Mouse (Mus musculus) kidney, embryonic 15.5 days (tissue): ENCODE measurements around the gene Stambp. TPM values are rescaled to one million over a fixed set of nuclear protein-coding genes. Genes with fewer than 3 reads are reported as not detected.
A peak's percentile ranks its signal among the peaks of the same experiment; 100 is the strongest.

Source experiments
- ATAC-seq: fragments of 200-750 bp; cut with Nextera tagmentation; replicated peaks from 2 replicates; pipeline ENCODE4 v1.8.0; 2017; ENCODE audit warnings: moderate TSS enrichment; ENCODE audit not compliant: low FRiP score
- H3K27ac ChIP-seq: fragments of 300-500 bp; sonication (generic); 2 replicates; pipeline ENCODE4 v1.5.1; 2015; ENCODE audit warnings: mild to moderate bottlenecking, inconsistent platforms
- H3K27me3 ChIP-seq: fragments of 300-500 bp; sonication (generic); 2 replicates; pipeline ENCODE4 v1.6.1; 2015; ENCODE audit warnings: inconsistent platforms
- H3K36me3 ChIP-seq: fragments of 300-500 bp; sonication (generic); 2 replicates; pipeline ENCODE4 v1.6.1; 2015; ENCODE audit warnings: inconsistent platforms
- H3K4me1 ChIP-seq: fragments of 300-500 bp; sonication (generic); 2 replicates; pipeline ENCODE4 v1.6.1; 2015; ENCODE audit warnings: inconsistent platforms
- H3K4me2 ChIP-seq: fragments of 300-500 bp; sonication (generic); 2 replicates; pipeline ENCODE4 v1.6.1; 2015; ENCODE audit warnings: moderate library complexity, mild to moderate bottlenecking, inconsistent platforms
- H3K4me3 ChIP-seq: fragments of 300-500 bp; sonication (generic); replicated peaks from 2 replicates; pipeline ENCODE4 v1.5.1; 2015; ENCODE audit warnings: mild to moderate bottlenecking, inconsistent platforms
- H3K9ac ChIP-seq: fragments of 300-500 bp; sonication (generic); 2 replicates; pipeline ENCODE4 v1.6.1; 2015; ENCODE audit warnings: mild to moderate bottlenecking, inconsistent platforms
- H3K9me3 ChIP-seq: fragments of 300-500 bp; sonication (generic); replicated peaks from 2 replicates; pipeline ENCODE4 v1.6.1; 2016; ENCODE audit warnings: inconsistent platforms
- WGBS: fragments of 180-500 bp; shearing (Covaris S2); methylation state at CpG from one replicate; pipeline ENCODE4 v1.1.7; 2015; ENCODE audit warnings: mixed read lengths; 5-methylcytosine and 5-hydroxymethylcytosine counted together
- polyA plus RNA-seq: library from polyadenylated mRNA; unstranded; fragments of >200 nt; fragmentation: Nextera tagmentation; extraction: Ambion mirVana; gene quantifications from 2 replicates; pipeline ENCODE4 v1.2.1, GENCODE M21; 2015

Gene Stambp
- polyA plus RNA-seq, 1 experiment from 2014 or later, result 25.1 TPM

DNA sequence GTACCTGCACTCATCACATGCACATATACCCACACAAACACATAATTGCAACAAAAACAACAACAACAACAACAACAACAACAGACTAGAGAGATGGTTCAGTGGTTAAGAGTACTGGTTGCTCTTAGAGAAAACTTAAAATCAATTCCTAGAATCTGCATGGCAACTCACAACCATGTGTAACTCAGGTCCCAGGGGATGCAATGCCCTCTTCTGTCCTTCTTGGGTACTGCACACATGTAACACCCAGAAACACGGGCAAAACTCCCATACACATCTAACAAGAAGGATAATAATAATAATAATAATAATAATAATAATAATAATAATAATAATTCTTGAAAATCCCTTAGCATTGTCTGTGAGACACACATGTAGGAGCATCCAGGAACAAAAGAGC is 60.0 kb downstream of the Stambp start:
- Histone ChIP-seq H3K27ac (no peak overlapping the region), H3K9ac (no peak overlapping the region), H3K4me2 (no peak overlapping the region), H3K4me3 (no peak overlapping the region), H3K27me3 (no peaks in the 10 kb centered on the region), H3K9me3 (no peaks in the 10 kb centered on the region), H3K4me1 (0 out of 2 replicates have a peak, but pooled peaks cover under 1% of the 10 kb centered on the region), H3K36me3 (no peaks in the 10 kb centered on the region)
- no peak for ATAC-seq
- 24% methylated on average over 1 of the region's 1 CpGs for WGBS

DNA sequence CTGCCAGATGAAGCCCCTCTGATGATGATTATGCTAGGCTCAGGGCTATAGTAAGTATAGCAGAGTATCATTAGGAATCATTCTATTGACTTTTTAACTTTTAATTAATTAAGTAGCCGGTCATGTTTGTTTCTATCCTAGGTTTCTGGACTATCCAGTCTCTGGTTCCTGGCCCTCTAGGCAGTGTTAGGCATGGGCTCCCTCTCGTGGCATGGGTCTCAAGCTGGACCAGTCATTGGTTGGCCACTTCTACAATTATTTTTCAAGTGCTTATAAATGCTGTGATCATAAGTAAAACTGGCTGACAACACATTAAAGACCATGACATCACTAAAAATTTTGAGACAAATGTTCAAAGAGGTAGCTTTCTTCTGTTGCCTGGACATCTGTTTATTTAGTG is 62.3 kb downstream of the Stambp start:
- WGBS, result 61% methylated on average over 2 of the region's 2 CpGs

DNA sequence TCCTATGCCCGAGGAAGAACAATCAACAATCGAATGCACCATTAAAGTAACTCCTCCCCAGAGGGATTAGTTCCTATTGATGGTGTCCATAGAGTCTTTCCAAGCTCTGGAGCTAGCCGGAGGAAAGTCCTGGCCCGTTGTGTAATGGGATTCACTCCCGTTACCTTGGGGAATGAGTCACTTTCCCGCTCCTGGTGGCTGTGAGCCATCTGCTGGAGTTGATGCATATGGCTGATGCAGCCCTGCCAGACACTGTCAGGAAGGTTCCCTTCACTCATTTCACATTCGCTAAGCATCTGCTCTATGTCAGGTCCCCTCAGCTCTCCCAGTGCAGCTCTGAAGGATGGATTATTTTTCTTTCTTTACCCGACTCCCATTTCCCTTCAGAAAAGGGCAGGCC is 63.1 kb downstream of the Stambp start:
- Histone ChIP-seq H3K27me3 (no peaks in the 10 kb centered on the region), H3K4me1 (peaks cover 17% of the 10 kb centered on the region), H3K9ac (no peak overlapping the region), H3K27ac (no peak overlapping the region), H3K9me3 (no peaks in the 10 kb centered on the region), H3K36me3 (no peaks in the 10 kb centered on the region), H3K4me2 (no peak overlapping the region), H3K4me3 (no peak overlapping the region)
- WGBS, result 41% methylated on average over 8 of the region's 8 CpGs
- ATAC-seq, result no peak

More for the DNA sequence above, 62.3 kb downstream of the Stambp start:
- H3K4me1 ChIP-seq, result peaks cover 15% of the 10 kb centered on the region
- H3K9me3 ChIP-seq, result no peaks in the 10 kb centered on the region
- no peak overlapping the region for H3K9ac ChIP-seq
- H3K4me3 ChIP-seq, result no peak overlapping the region
- H3K27me3 ChIP-seq, result no peaks in the 10 kb centered on the region
- H3K4me2 ChIP-seq, result no peak overlapping the region
- no peaks in the 10 kb centered on the region for H3K36me3 ChIP-seq
- H3K27ac ChIP-seq, result no peak overlapping the region
- ATAC-seq, result no peak

DNA sequence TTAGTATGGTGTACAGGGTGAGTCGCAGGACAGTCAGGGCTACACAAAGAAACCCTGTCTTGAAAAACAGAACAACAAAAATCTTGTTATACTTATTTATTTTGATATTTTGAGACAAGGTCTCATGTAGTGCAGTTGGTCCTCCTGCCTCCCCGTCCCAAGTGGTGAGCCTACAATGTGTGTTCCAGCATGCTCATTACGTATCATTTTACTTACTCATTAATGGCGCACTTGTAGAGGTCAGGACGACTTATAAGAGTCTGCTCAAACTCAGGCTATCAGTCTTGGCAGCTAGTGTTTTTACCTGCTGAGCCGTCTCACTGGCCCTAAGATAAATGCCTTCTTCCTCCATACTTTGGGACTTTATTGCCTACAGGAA is 65.4 kb downstream of the Stambp start:
- peak overlapping the region; percentile 98 for H3K27ac ChIP-seq
- no peaks in the 10 kb centered on the region for H3K36me3 ChIP-seq
- peak overlapping the region; percentile 72 for H3K4me2 ChIP-seq
- peaks cover 23% of the 10 kb centered on the region for H3K4me1 ChIP-seq
- H3K4me3 ChIP-seq, result peak overlapping the region; percentile 71
- peak; percentile 2; the same call in 1 of the 2 replicates for ATAC-seq
- H3K9ac ChIP-seq, result peak overlapping the region; percentile 34; the same call in 1 of the 2 replicates
- H3K27me3 ChIP-seq, result no peaks in the 10 kb centered on the region
- WGBS, result 25% methylated on average over 6 of the region's 6 CpGs
- H3K9me3 ChIP-seq, result no peaks in the 10 kb centered on the region

DNA sequence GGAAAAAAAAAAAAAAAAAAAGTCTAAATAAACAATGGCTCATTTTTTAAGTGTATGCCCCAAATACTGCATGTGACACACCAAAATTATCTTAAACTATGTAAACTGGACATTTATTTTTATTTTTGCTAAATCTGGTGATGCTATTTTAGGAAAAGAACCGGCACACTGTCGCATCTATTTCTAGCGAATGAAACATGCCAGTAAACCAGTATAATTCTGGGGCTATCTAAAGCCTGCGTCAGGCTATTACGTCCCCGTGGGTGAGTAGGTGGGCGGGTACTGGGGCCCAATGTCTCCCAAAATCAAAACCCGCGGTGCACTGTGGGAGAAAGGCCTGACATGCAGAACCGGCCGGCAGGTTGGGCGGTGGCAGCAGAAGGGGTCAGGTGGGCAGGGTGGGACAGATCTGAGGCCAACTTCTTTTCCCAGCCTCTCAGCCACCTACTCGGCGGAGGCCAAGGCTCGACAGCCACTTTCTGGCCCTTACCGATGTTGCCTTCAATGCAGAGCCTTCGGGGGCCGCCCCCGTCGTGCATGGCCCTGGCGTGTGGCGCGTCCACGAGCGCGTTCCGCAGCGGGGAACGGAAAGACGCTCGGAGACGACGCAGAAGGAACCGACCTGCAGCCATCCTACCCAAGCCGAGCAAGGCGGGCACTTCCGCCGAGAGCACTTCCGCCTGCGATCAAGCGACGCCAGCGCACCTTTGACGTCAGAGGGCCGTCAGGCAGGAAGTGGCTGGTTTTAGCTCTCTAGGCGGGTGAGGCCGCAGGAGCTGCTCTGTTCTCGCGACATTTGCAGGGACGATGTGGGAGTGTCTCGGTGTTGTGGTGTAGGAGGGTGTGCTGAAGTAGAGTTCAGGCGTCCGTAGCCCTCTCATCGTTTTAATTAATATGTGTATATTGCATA is 66.0 kb downstream of the Stambp start, which contains the start of gene Dguok:
Dguok (minus strand) TSS at position 712 of the 910 bp plus-strand sequence.
- no peaks in the 10 kb centered on the region for H3K36me3 ChIP-seq
- peak within 1 kb of the TSS; percentile 71 for H3K4me3 ChIP-seq
- no peaks in the 10 kb centered on the region for H3K9me3 ChIP-seq
- peak within 1 kb of the TSS; percentile 68 for H3K9ac ChIP-seq
- H3K27me3 ChIP-seq, result no peaks in the 10 kb centered on the region
- under 1% methylated on average over 54 of the region's 54 CpGs for WGBS
- H3K4me2 ChIP-seq, result peak within 1 kb of the TSS; percentile 72
- peak within 1 kb of the TSS; percentile 98 for H3K27ac ChIP-seq
- peaks cover 28% of the 10 kb centered on the region for H3K4me1 ChIP-seq
- peak; percentile 99 for ATAC-seq

DNA sequence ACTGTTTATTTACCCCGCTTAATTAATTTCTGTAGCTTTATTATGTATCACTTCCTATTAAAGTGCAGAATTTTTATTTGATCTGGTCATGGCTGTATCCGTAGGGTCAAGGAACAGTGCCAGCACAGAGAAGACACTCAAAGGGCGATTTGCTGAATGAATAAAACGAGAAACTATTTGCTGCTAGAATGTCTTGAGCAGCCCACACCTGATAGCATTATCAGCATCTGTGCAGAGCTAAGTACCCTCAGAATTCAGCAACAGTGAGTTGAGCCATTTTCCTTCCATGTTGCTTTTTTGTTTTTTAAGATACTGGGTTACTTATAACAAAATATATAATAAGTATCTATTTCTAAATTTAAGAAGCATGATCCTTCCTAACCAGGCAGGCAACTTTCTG is 67.0 kb downstream of the Stambp start:
- peaks cover 31% of the 10 kb centered on the region for H3K4me1 ChIP-seq
- no peaks in the 10 kb centered on the region for H3K27me3 ChIP-seq
- 90% methylated on average over 4 of the region's 4 CpGs for WGBS
- H3K27ac ChIP-seq, result no peak overlapping the region
- H3K4me3 ChIP-seq, result peak overlapping the region; percentile 71; the same call in 1 of the 2 replicates
- 0 out of 2 replicates have a peak overlapping the region, but pooled peaks have one; percentile 68 for H3K9ac ChIP-seq
- no peak for ATAC-seq
- H3K4me2 ChIP-seq, result peak overlapping the region; percentile 72
- no peaks in the 10 kb centered on the region for H3K9me3 ChIP-seq
- H3K36me3 ChIP-seq, result 0 out of 2 replicates have a peak, but pooled peaks cover 1% of the 10 kb centered on the region

DNA sequence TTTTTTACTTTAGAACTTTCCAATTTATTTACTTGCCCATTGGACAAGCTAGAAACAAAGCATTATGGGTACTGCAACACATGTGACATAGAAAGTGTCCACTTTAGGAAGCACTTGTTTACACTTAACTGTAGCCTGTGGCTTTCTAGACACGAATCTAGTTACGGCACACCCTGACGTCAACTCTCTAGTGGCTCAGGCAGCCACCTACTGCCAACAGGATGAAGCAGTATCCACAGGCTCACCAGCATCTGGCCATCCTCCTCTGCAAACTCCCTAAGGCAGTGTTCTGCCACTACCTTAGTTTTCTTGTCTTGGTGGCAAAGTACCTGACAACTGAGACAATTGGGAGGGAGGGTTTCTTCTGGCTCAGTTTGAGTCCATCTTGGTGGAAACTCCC is 69.2 kb downstream of the Stambp start:
- ATAC-seq, result no peak
- Histone ChIP-seq H3K27me3 (no peaks in the 10 kb centered on the region), H3K9ac (no peak overlapping the region), H3K27ac (no peak overlapping the region), H3K36me3 (peaks cover 8% of the 10 kb centered on the region; the same call in 1 of the 2 replicates), H3K4me2 (no peak overlapping the region), H3K4me1 (peaks cover 31% of the 10 kb centered on the region), H3K9me3 (no peaks in the 10 kb centered on the region), H3K4me3 (no peak overlapping the region)
- WGBS, result 81% methylated on average over 3 of the region's 3 CpGs

DNA sequence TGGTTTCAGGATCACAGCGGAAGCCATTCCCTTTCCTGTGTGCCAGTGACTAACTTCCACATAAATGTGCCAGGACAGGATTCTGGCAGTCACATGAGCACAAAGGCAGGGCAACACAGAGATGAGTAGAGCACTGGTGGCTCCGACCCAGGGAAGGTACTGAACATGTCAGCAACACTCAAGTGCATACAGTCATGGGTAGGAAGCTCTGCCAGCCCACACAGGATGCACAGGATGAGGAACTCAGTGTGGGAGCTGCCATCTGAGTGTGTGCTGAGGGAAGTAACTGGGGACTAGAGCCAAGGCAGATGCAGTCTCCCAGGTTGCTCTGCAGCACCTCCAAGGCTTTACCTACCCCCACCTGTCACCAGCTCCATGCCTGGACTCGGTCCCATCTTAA is 69.9 kb downstream of the Stambp start:
- no peak overlapping the region for H3K27ac ChIP-seq

DNA sequence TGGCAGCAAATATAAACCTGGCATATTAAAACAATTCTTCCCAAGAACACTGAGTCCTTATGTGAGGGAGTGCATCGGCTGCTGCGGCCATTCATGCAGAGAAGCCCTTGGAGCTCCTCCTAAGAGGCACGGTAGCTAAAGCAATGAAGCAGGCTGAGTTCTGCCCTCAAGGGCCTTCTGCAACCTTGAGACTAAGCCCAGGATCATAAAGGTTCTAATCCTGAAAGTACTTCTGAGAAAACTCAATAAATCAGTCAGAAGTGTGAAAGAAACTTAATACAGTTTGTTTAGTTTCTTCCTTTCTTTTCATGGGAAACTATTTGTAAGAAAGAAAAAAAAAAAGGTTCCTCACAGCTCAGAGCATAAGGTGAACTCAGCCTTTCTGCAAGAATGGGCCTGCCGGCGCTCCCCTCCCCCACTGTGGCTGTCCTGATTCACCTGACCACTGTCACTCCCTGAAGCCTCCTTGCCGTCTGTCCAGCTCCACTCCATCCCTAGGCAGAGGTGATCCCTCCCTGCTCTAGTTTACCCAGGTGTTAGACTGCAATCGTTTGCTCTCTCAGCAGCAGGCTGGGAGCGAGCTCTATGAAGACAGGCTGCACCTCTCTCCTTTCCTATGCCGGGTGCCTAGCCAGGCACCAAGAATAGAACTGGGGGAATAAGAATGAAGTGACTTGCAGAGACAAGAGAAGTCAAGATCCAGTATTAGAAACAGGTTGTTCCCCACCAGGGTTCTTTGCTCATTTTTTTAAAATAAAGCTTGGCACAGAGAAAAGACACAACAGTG is 70.8 kb downstream of the Stambp start:
- Histone ChIP-seq H3K4me1 (peaks cover 27% of the 10 kb centered on the region), H3K4me2 (no peak overlapping the region), H3K9me3 (no peaks in the 10 kb centered on the region), H3K9ac (no peak overlapping the region), H3K27me3 (no peaks in the 10 kb centered on the region), H3K4me3 (no peak overlapping the region), H3K27ac (no peak overlapping the region), H3K36me3 (peaks cover 15% of the 10 kb centered on the region; the same call in 1 of the 2 replicates)
- ATAC-seq, result no peak
- WGBS, result 44% methylated on average over 9 of the region's 9 CpGs

More for the DNA sequence above, 69.9 kb downstream of the Stambp start:
- H3K9me3 ChIP-seq, result no peaks in the 10 kb centered on the region
- H3K4me3 ChIP-seq, result no peak overlapping the region
- no peak overlapping the region for H3K9ac ChIP-seq
- 83% methylated on average over 3 of the region's 3 CpGs for WGBS
- H3K36me3 ChIP-seq, result peaks cover 10% of the 10 kb centered on the region; the same call in 1 of the 2 replicates
- H3K4me2 ChIP-seq, result no peak overlapping the region
- no peaks in the 10 kb centered on the region for H3K27me3 ChIP-seq
- peaks cover 31% of the 10 kb centered on the region for H3K4me1 ChIP-seq
- ATAC-seq, result no peak

DNA sequence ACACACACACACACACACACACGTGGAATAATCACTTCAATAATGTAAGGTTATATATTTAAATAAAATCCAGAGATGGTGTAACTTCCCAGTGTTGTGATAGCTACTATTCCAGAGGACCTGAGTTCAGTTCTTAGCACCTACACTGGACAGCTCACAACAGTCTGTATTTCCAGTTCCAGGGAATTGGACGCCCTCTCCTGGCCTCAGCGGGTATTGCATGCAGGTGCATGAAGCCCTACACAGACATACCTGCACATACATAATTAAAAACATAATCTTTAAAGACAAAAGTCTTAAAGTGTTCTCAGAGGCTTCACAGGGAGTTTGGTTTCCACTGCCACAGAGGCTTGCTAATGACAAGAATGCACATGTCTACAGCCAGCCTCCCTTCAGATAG is 72.1 kb downstream of the Stambp start:
- Histone ChIP-seq H3K4me3 (no peak overlapping the region), H3K27me3 (no peaks in the 10 kb centered on the region), H3K4me2 (no peak overlapping the region), H3K9me3 (no peaks in the 10 kb centered on the region), H3K36me3 (peaks cover 17% of the 10 kb centered on the region; the same call in 1 of the 2 replicates), H3K4me1 (peaks cover 19% of the 10 kb centered on the region), H3K9ac (no peak overlapping the region), H3K27ac (no peak overlapping the region)
- WGBS, result 70% methylated on average over 3 of the region's 3 CpGs
- no peak for ATAC-seq

DNA sequence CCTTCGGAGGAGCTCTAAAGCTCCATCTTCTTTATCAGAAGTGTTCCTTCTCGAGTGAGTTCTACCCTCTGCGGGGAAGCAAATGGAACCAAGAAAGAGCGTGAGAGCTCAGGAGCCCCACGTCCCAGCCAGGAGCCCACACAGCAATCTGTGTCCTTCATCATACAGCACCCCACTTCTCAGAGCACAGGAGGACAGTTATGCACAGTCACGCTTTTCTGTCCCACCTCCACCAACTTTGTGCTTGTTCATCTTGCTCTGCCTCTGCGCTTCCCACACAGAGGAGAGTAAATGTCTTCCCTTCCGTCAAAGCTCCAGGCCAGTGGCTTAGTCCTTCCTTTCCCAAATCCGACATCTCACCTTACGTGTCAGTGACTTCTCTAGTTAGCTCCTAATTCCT is 73.5 kb downstream of the Stambp start:
- no peak overlapping the region for H3K4me2 ChIP-seq
- peaks cover 25% of the 10 kb centered on the region; the same call in 1 of the 2 replicates for H3K36me3 ChIP-seq
- no peaks in the 10 kb centered on the region for H3K27me3 ChIP-seq
- H3K4me1 ChIP-seq, result peaks cover 15% of the 10 kb centered on the region
- no peaks in the 10 kb centered on the region for H3K9me3 ChIP-seq
- H3K27ac ChIP-seq, result no peak overlapping the region
- no peak overlapping the region for H3K9ac ChIP-seq
- no peak overlapping the region for H3K4me3 ChIP-seq
- 94% methylated on average over 10 of the region's 10 CpGs for WGBS
- ATAC-seq, result no peak
